Mouse (Mus musculus): ENCODE measurements around the gene Serpina1f.

Gene Serpina1f

DNA sequence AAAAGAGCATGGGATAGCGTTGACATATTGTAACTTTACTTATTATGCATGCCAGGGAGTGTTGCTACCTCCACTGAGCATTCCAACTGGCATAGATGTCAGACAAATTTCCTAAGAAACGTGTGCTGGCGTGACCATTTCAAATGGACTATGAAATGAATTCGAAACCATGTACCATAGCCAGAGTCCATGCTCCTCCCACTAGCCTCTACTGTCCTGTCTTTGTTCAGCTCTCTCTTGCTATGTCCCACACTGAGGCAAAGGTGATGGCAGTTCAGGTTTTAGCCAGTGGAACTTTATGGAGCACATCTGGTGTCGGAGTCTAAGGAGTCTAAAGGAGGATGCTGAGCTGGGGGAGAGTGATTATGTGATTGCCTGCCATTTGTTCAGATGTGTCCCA lies 35.3 kb downstream of the Serpina1f start:
- no peak for DNase-seq

DNA sequence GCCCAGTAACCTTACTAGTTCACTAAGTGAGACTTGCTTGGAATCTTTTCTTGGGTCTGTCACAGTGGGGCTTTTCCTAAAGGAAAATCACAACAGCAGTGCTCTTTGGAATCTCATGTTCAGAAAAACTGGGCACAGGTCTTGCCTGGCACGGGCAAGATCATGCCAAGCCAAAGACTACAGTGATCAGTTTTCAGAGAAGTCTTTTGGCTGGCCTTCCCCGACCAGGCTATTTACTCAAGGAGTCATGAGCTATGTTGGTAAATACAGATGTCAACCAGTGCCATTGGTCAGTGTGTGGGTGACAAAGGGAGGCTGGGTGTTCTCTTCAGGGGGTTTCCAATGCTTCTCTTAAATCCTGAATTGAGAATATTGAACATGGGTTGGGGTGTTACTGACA lies 36.2 kb downstream of the Serpina1f start:
- DNase-seq, result no peak

GRCm38 (mm10) chr12:103657991-103658390 lies 37.3 kb downstream of the Serpina1f start:
- no peak for DNase-seq

DNA sequence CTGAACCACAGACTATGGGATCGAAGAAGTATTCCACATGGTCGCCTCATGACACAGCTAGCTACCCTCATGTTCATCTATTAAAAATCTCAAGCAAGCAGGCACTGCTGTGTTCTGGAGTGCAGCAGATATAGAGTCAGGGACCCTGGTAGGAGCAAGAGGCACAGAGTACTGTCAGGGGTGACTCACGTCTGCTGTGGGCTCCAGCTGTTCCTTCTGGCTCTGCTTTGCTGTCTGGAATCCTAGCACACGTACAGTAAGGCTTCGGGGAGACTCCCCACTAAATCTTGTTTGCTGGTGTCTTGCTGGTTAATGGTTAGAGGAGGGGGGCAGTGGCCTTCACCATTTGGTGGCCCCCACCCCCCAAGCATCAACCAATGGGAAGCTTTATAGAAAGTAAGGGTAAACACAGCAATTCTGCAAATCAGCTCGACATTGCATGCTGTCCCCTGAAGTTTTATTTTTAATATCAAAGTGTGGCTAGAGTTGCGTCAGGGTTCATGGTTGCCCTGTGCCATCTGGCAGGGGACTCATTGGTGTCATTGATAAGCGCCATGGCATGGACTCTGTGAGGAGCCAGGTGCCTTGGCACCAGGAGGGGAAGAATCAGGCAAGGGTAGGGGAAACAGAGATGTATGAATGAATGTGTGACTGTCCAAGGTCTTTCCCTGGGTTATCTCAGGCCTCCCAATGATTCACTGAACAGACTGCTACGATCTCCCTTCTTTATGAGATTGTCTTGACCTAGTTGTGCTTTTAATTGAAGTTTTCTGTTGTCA lies 38.3 kb downstream of the Serpina1f start, which contains the start of gene Serpina6:
Serpina6 (minus strand) TSS at position 365 of the 779 bp plus-strand sequence.
- DNase-seq, result no peak

- no peak for DNase-seq
Measured at GRCm38 (mm10) chr12:103655123-103656044, 39.9 kb downstream of the Serpina1f start.

- no peak for DNase-seq
Measured at GRCm38 (mm10) chr12:103653836-103654235, 41.5 kb downstream of the Serpina1f start.

DNA sequence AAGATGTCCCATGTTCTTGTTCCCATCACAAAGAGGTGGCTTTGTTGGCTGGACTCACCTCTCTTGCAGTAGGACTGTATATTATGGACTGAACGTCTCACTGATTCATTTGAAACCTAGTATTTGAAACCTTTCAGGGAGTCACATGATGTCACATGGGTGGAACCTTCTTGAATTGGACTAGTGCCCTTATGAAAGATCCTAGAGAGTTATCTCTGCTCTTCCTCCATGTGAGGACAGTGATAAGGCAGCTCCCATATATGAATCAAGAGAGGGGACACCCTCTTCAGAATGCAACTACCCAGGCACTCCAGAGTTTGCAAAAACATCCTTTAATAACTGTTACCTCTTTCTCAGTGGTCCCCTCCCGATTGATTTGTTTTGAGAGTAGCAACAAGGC lies 49.0 kb downstream of the Serpina1f start:
- no peak for DNase-seq

- DNase-seq, result no peak
Measured at GRCm38 (mm10) chr12:103644601-103645000, 50.7 kb downstream of the Serpina1f start.

DNA sequence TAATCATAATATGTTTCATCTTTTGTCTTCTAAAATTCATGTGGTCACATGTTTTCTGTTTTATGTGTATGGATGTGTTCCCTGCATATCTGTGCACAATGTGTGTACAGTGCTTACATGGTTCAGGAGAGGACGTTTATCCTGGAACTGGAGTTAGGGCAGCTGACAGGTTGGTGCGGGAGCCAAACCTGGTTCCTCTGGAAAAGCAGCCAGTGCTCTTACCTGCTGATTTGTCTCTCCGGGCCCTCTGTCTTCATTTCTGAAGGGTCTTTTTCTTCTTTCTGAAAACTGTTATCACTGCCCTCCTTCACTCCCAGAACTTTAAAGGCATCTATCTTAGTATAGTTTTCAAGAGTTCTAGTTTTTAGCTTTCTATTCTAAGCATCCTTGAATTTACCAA lies 51.5 kb downstream of the Serpina1f start:
- DNase-seq, result no peak

- peak; percentile 24 for DNase-seq
Measured at GRCm38 (mm10) chr12:103643336-103643735, 52.0 kb downstream of the Serpina1f start.
